Mouse (Mus musculus) bone marrow, adult 2 months (tissue): Measurements from ENCODE around the gene Plgrkt.

ENCODE experiments used
- CTCF ChIP-seq: fragments of 200-500 bp; IDR thresholded peaks from 2 replicates; pipeline ENCODE4 v1.5.1; 2011; ENCODE audit warnings: low read length, control low read depth; ENCODE audit not compliant: control insufficient read depth, insufficient read depth
- POLR2A ChIP-seq: fragments of 200-500 bp; IDR thresholded peaks from 2 replicates; pipeline ENCODE4 v1.6.1; 2011; ENCODE audit warnings: low read depth, mild to moderate bottlenecking, control low read depth, low read length, borderline replicate concordance; ENCODE audit not compliant: control insufficient read depth

- TF ChIP-seq CTCF: no peak
- TF ChIP-seq POLR2A: no peak
Observed at GRCm38 (mm10) chr19:29334068-29334745, 33.0 kb downstream of the Plgrkt start, which contains the start of gene Rln1.
